Mouse (Mus musculus) liver, embryonic 13.5 days (tissue): ENCODE results near the gene Tsc1. TPM values are rescaled to one million over a fixed set of nuclear protein-coding genes. Genes with fewer than 3 reads are reported as not detected.

Source experiments
- ATAC-seq: fragments of 200-750 bp; cut with Nextera tagmentation; 2 replicates; pipeline ENCODE4 v1.8.0; 2017; ENCODE audit warnings: low read depth, mild to moderate bottlenecking, moderate number of reproducible peaks, moderate library complexity
- DNase-seq: peaks from one replicate; pipeline ENCODE4 v3.0.0; 2022
- H3K27ac ChIP-seq: fragments of 300-500 bp; sonication (generic); 2 replicates; pipeline ENCODE4 v1.5.1; 2015; ENCODE audit warnings: moderate library complexity, mild to moderate bottlenecking, inconsistent platforms
- H3K27me3 ChIP-seq: fragments of 300-500 bp; sonication (generic); 2 replicates; pipeline ENCODE4 v1.6.1; 2015; ENCODE audit warnings: mild to moderate bottlenecking, inconsistent platforms
- H3K36me3 ChIP-seq: fragments of 300-500 bp; sonication (generic); 2 replicates; pipeline ENCODE4 v1.6.1; 2015; ENCODE audit warnings: mild to moderate bottlenecking, inconsistent platforms
- H3K4me1 ChIP-seq: fragments of 300-500 bp; sonication (generic); replicated peaks from 2 replicates; pipeline ENCODE4 v1.6.1; 2015; ENCODE audit warnings: inconsistent platforms
- H3K4me2 ChIP-seq: fragments of 300-500 bp; sonication (generic); 2 replicates; pipeline ENCODE4 v1.6.1; 2015; ENCODE audit warnings: inconsistent platforms, mild to moderate bottlenecking, moderate library complexity
- H3K4me3 ChIP-seq: fragments of 300-500 bp; sonication (generic); replicated peaks from 2 replicates; pipeline ENCODE4 v1.5.1; 2015; ENCODE audit warnings: mild to moderate bottlenecking, inconsistent platforms
- H3K9ac ChIP-seq: fragments of 300-500 bp; sonication (generic); 2 replicates; pipeline ENCODE4 v1.6.1; 2015; ENCODE audit warnings: mild to moderate bottlenecking, inconsistent platforms
- H3K9me3 ChIP-seq: fragments of 300-500 bp; sonication (generic); replicated peaks from 2 replicates; pipeline ENCODE4 v1.6.1; 2016; ENCODE audit warnings: inconsistent platforms
- WGBS: fragments of 180-500 bp; shearing (Covaris S2); methylation state at CpG from one replicate; pipeline ENCODE4 v1.1.7; 2015; ENCODE audit not compliant: insufficient replicate concordance; 5-methylcytosine and 5-hydroxymethylcytosine counted together
- polyA plus RNA-seq: library from polyadenylated mRNA; unstranded; fragments of >200 nt; fragmentation: Nextera tagmentation; extraction: Ambion mirVana; gene quantifications from 2 replicates; pipeline ENCODE4 v1.2.1, GENCODE M21; 2015

The Tsc1 gene
- polyA plus RNA-seq, 1 experiment from 2014 or later: 7.8 TPM

GRCm38 (mm10) chr2:28629911-28630381, 11.1 kb upstream of the Tsc1 start:
- Histone ChIP-seq H3K4me2 (no peak overlapping the region), H3K9me3 (no peaks in the 10 kb centered on the region), H3K27ac (peak overlapping the region; percentile 40; the same call in 1 of the 2 replicates), H3K4me1 (peaks cover 25% of the 10 kb centered on the region), H3K4me3 (no peak overlapping the region), H3K9ac (no peak overlapping the region; the same call in 1 of the 2 replicates), H3K27me3 (peaks cover 10% of the 10 kb centered on the region), H3K36me3 (no peaks in the 10 kb centered on the region)
- DNase-seq: no peak
- WGBS: 46% methylated on average over 4 of the region's 4 CpGs
- ATAC-seq: peak; percentile 62

DNA sequence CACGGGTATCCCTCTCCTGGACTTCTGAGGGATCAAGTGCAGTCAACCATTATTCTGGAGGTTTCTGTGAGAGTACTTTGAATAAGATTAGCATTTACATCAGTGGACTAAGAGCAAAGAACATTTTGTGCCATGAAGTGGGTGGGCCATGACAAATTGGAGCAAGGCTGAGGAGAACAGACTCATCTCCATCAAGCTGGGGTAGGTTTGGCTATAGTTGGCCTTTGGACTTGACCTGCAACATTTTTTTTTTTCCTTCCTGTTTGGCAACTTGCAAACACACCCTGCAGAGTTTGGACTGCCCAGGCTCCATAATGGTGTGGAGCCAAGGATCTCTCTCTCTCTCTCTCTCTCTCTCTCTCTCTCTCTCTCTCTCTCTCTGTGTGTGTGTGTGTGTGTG, 8.4 kb upstream of the Tsc1 start:
- no peaks in the 10 kb centered on the region for H3K27me3 ChIP-seq
- no peak overlapping the region for H3K4me2 ChIP-seq
- peaks cover 25% of the 10 kb centered on the region for H3K4me1 ChIP-seq
- no peak overlapping the region for H3K9ac ChIP-seq
- H3K27ac ChIP-seq: no peak overlapping the region; the same call in 1 of the 2 replicates
- no peaks in the 10 kb centered on the region for H3K9me3 ChIP-seq
- no peaks in the 10 kb centered on the region for H3K36me3 ChIP-seq
- ATAC-seq (no peak), DNase-seq (no peak)
- H3K4me3 ChIP-seq: no peak overlapping the region
- 53% methylated on average over 1 of the region's 1 CpGs for WGBS

DNA sequence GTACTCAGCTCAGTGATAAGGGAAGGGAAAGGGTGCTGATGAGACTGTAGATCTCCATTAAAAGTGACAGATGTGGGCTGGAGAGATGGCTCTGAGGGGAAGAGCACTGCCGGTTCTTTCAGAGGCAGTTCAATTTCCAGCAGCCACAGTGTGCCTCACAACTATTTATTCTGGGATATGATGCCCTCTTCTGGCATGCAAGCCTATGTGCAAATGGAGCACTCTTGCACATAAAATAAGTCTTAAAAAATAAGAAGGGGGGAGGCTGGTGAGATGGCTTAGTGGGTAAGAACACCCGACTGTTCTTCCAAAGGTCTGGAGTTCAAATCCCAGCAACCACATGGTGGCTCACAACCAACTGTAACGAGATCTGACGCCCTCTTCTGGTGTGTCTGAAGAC, 7.9 kb upstream of the Tsc1 start:
- DNase-seq: no peak
- H3K36me3 ChIP-seq: no peaks in the 10 kb centered on the region
- H3K27ac ChIP-seq: no peak overlapping the region
- no peaks in the 10 kb centered on the region for H3K9me3 ChIP-seq
- H3K4me3 ChIP-seq: no peak overlapping the region
- H3K4me1 ChIP-seq: peaks cover 29% of the 10 kb centered on the region
- no peak overlapping the region for H3K9ac ChIP-seq
- no peak for ATAC-seq
- H3K27me3 ChIP-seq: no peaks in the 10 kb centered on the region
- WGBS: 23% methylated on average over 4 of the region's 4 CpGs
- no peak overlapping the region for H3K4me2 ChIP-seq

- H3K27ac ChIP-seq: no peak overlapping the region
- no peak overlapping the region for H3K4me3 ChIP-seq
- H3K27me3 ChIP-seq: no peaks in the 10 kb centered on the region
- no peak for ATAC-seq
- no peak overlapping the region for H3K9ac ChIP-seq
- H3K36me3 ChIP-seq: no peaks in the 10 kb centered on the region
- 60% methylated on average over 1 of the region's 1 CpGs for WGBS
- DNase-seq: no peak
- no peak overlapping the region for H3K4me2 ChIP-seq
- peaks cover 36% of the 10 kb centered on the region for H3K4me1 ChIP-seq
- H3K9me3 ChIP-seq: no peaks in the 10 kb centered on the region
Measured at GRCm38 (mm10) chr2:28635199-28635598, 5.8 kb upstream of the Tsc1 start.

- ATAC-seq: no peak
- Histone ChIP-seq H3K36me3 (no peaks in the 10 kb centered on the region), H3K4me1 (peaks cover 41% of the 10 kb centered on the region), H3K9me3 (no peaks in the 10 kb centered on the region), H3K27ac (no peak overlapping the region), H3K9ac (no peak overlapping the region), H3K27me3 (no peaks in the 10 kb centered on the region), H3K4me2 (no peak overlapping the region), H3K4me3 (no peak overlapping the region)
- no peak for DNase-seq
- 74% methylated on average over 9 of the region's 9 CpGs for WGBS
Measured at GRCm38 (mm10) chr2:28637106-28637845, 3.8 kb upstream of the Tsc1 start.

- H3K27me3 ChIP-seq: no peaks in the 10 kb centered on the region
- no peaks in the 10 kb centered on the region for H3K36me3 ChIP-seq
- no peak for ATAC-seq
- H3K4me2 ChIP-seq: peak overlapping the region; percentile 50
- H3K9ac ChIP-seq: no peak overlapping the region
- H3K4me1 ChIP-seq: peaks cover 44% of the 10 kb centered on the region
- no peak for DNase-seq
- WGBS: 49% methylated on average over 9 of the region's 9 CpGs
- H3K9me3 ChIP-seq: no peaks in the 10 kb centered on the region
- H3K4me3 ChIP-seq: peak overlapping the region; percentile 19; the same call in 1 of the 2 replicates
- peak overlapping the region; percentile 47 for H3K27ac ChIP-seq
Measured at GRCm38 (mm10) chr2:28638352-28638751, 2.7 kb upstream of the Tsc1 start.

DNA sequence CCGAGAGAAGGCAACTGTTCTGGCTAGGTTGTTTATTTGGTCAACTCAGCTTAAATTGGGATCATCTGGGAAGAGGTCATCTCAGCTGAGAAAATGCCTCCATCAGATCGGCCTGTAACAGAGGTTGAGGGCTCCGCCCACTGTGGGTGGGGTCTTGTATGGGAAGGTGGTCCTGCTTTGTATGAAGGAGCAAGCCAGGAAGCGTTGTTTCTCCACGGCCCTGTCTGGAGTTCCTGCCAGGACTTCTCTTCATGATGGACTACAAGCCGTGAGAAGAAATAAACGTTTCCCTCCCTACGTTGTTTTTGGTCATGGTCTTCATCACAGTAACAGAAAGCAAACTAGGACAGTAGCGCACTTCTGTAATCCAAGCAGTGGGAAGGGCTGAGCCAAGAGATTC, 2.1 kb upstream of the Tsc1 start:
- peak overlapping the region; percentile 47 for H3K27ac ChIP-seq
- WGBS: 10% methylated on average over 9 of the region's 9 CpGs
- peak overlapping the region; percentile 19; the same call in 1 of the 2 replicates for H3K4me3 ChIP-seq
- ATAC-seq (no peak), DNase-seq (peak; percentile 25)
- H3K9me3 ChIP-seq: no peaks in the 10 kb centered on the region
- H3K4me1 ChIP-seq: peaks cover 48% of the 10 kb centered on the region
- H3K4me2 ChIP-seq: peak overlapping the region; percentile 50
- H3K9ac ChIP-seq: peak overlapping the region; percentile 5; the same call in 1 of the 2 replicates
- H3K27me3 ChIP-seq: no peaks in the 10 kb centered on the region
- no peaks in the 10 kb centered on the region for H3K36me3 ChIP-seq

DNA sequence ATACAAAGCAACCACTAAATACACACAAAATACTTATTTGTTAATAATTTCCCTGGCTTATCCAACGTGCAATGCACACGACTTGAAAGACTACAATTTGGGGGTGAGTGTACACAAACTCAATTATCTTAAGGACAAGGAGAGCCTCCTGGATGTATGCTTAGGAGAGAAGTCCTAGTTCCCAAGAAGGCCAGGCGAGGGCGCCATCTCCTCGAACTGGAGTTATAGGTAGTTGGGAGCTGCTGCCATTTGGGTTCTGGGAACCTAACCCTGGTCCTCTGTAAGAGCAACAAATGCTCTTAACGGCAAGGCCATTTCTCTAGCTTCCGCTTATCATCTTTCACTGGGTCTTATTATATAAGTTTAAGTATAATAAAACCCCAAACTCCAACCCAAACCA, 1.2 kb upstream of the Tsc1 start:
- H3K4me2 ChIP-seq: peak overlapping the region; percentile 92; the same call in 1 of the 2 replicates
- no peaks in the 10 kb centered on the region for H3K36me3 ChIP-seq
- peaks cover 53% of the 10 kb centered on the region for H3K4me1 ChIP-seq
- H3K27ac ChIP-seq: peak overlapping the region; percentile 90
- 0 out of 2 replicates have a peak overlapping the region, but pooled peaks have one; percentile 100 for H3K4me3 ChIP-seq
- DNase-seq (peak; percentile 45), ATAC-seq (no peak)
- H3K27me3 ChIP-seq: no peaks in the 10 kb centered on the region
- H3K9ac ChIP-seq: no peak overlapping the region
- 57% methylated on average over 7 of the region's 7 CpGs for WGBS
- no peaks in the 10 kb centered on the region for H3K9me3 ChIP-seq

- no peaks in the 10 kb centered on the region for H3K9me3 ChIP-seq
- H3K4me1 ChIP-seq: peaks cover 70% of the 10 kb centered on the region
- H3K4me2 ChIP-seq: peak overlapping the region; percentile 92
- H3K27me3 ChIP-seq: no peaks in the 10 kb centered on the region
- DNase-seq (peak; percentile 29), ATAC-seq (peak; percentile 55)
- H3K36me3 ChIP-seq: no peaks in the 10 kb centered on the region
- WGBS: under 1% methylated on average over 42 of the region's 43 CpGs
- peak overlapping the region; percentile 90 for H3K27ac ChIP-seq
- H3K9ac ChIP-seq: peak overlapping the region; percentile 96
- peak overlapping the region; percentile 100 for H3K4me3 ChIP-seq
Measured at GRCm38 (mm10) chr2:28641435-28641941, 460 bp downstream of the Tsc1 start.

DNA sequence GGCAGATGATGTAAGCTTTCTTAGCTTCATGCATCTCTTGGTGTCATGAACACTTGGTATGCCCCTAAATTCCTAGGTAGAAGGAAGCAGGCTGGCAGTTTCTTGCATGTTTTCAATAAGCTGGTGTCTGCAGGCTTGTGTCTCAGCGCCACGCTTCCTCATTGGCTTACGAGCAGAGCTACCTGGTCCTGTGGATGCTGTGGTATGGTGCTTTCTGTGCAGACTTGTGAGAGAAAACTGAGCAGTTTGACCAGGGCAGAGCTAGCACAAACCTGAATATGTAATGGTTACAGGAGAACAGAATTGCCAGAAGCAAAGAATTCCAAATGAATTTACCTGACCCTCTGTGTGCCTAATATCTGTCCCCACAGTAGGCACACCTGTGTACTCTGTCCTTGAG, 2.1 kb downstream of the Tsc1 start:
- H3K9me3 ChIP-seq: no peaks in the 10 kb centered on the region
- H3K4me2 ChIP-seq: peak overlapping the region; percentile 19; the same call in 1 of the 2 replicates
- H3K4me3 ChIP-seq: 0 out of 2 replicates have a peak overlapping the region, but pooled peaks have one; percentile 10
- WGBS: 90% methylated on average over 3 of the region's 3 CpGs
- H3K27me3 ChIP-seq: no peaks in the 10 kb centered on the region
- H3K36me3 ChIP-seq: no peaks in the 10 kb centered on the region
- DNase-seq (no peak), ATAC-seq (no peak)
- no peak overlapping the region for H3K27ac ChIP-seq
- peaks cover 71% of the 10 kb centered on the region for H3K4me1 ChIP-seq
- H3K9ac ChIP-seq: no peak overlapping the region

GRCm38 (mm10) chr2:28650526-28650925, 9.5 kb downstream of the Tsc1 start:
- no peak overlapping the region for H3K9ac ChIP-seq
- peaks cover 22% of the 10 kb centered on the region for H3K4me1 ChIP-seq
- H3K4me3 ChIP-seq: no peak overlapping the region
- H3K36me3 ChIP-seq: peaks cover 11% of the 10 kb centered on the region; the same call in 1 of the 2 replicates
- no peak overlapping the region for H3K27ac ChIP-seq
- H3K4me2 ChIP-seq: no peak overlapping the region
- ATAC-seq (no peak), DNase-seq (no peak)
- no peaks in the 10 kb centered on the region for H3K9me3 ChIP-seq
- no peaks in the 10 kb centered on the region for H3K27me3 ChIP-seq
